Comparison of ENCODE assay signal across 10 mouse cellular contexts in the genomic region with DNA sequence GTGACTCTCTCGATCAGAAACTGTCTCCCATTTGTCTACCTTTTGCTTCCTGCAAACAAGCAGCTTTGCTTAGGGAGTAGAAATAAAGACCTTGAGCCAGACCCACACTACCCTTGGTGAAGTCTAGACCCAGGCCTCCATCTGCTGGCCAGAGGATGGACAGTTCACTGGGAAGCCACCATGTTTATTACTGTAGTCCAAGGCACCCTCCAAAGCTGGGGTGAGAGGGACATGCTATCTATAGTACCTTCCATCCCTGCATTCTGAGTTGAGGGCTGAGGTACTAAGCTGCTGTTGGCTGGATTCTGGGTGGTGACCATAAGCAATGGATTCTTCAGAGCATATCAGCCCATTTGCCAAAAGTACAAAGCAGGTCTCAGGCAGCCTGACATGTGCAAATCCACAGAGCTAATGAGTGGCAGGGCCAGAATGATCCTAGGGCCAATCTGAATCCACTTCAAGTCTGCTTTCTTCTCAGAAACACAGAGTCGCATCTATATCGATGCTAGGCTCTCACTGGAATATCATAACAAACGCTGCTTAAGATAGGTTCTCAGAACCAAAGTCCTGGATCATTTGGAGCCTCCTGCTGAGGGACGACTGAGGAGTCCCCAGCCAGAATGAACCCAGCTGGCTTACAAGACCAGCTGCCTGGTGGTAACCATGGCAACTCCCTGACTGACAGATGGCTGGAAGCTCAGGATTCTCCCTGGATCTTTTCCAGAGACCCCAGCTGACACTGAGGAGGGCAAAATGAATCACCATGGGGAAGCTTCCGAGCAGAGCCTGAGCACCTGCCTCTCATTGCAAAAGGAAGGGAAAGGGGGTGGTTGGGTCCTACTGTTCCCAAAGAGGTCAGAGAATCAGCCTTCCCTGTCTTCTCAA. TPM values are rescaled to one million over a fixed set of nuclear protein-coding genes. Genes with fewer than 3 reads are reported as not detected.
DNase-seq lines count a peak whose midpoint lies in the region; ATAC-seq and TF ChIP-seq lines count a peak whose summit lies in the region.
"Had no signal": no experiment of that assay in that cellular context is flagged by ENCODE, and none has a peak within 500 bp of the region (broad histone marks: within the 10 kb centered on the region; RNA-seq: fewer than 3 reads in every experiment).

No protein-coding gene starts in this region.

- H3K27me3 ChIP-seq in lung, postnatal 0 days (replicated peaks; ENCODE audit: insufficient read depth, low read length): no peaks in the 10 kb centered on the region
- peaks cover 13% of the 10 kb centered on the region; the same call in 1 of the 2 replicates for H3K27me3 ChIP-seq in embryonic facial prominence, embryonic 10.5 days (replicated peaks; ENCODE audit: low read depth, poor library complexity, severe bottlenecking)
- H3K27me3 ChIP-seq in hindbrain, embryonic 15.5 days: no peaks in the 10 kb centered on the region
- H3K27me3 ChIP-seq in midbrain, embryonic 11.5 days (ENCODE audit: control insufficient read depth, insufficient read depth, low read length): no peaks in the 10 kb centered on the region
- H3K27me3 ChIP-seq: limb, embryonic 15.5 days; stomach, embryonic 15.5 days had no signal

- H3K27ac ChIP-seq in lung, postnatal 0 days (ENCODE audit: low read length): no peak overlapping the region
- H3K27ac ChIP-seq in embryonic facial prominence, embryonic 10.5 days (replicated peaks): peak overlapping the region; percentile 67
- peak overlapping the region; percentile 51 for H3K27ac ChIP-seq in hindbrain, embryonic 15.5 days (replicated peaks)
- peak overlapping the region; percentile 92 for H3K27ac ChIP-seq in midbrain, embryonic 11.5 days (ENCODE audit: low read depth, low read length)
- H3K27ac ChIP-seq: limb, embryonic 15.5 days; stomach, embryonic 15.5 days had no signal

- H3K4me1 ChIP-seq in lung, postnatal 0 days (ENCODE audit: insufficient read depth, low read depth, low read length): no peaks in the 10 kb centered on the region
- peaks cover 45% of the 10 kb centered on the region for H3K4me1 ChIP-seq in embryonic facial prominence, embryonic 10.5 days
- H3K4me1 ChIP-seq in hindbrain, embryonic 15.5 days (replicated peaks): peaks cover 34% of the 10 kb centered on the region
- peaks cover 58% of the 10 kb centered on the region for H3K4me1 ChIP-seq in midbrain, embryonic 11.5 days (ENCODE audit: control insufficient read depth, insufficient read depth, low read length)
- H3K4me1 ChIP-seq: stomach, embryonic 15.5 days had no signal

- TF ChIP-seq CTCF in lung, postnatal 0 days (IDR thresholded peaks at IDR 0.05): peak; percentile 34

- no peaks in the 10 kb centered on the region for H3K36me3 ChIP-seq in lung, postnatal 0 days (ENCODE audit: insufficient read depth, low read length)
- H3K36me3 ChIP-seq in embryonic facial prominence, embryonic 10.5 days (replicated peaks): no peaks in the 10 kb centered on the region
- no peaks in the 10 kb centered on the region for H3K36me3 ChIP-seq in hindbrain, embryonic 15.5 days
- H3K36me3 ChIP-seq in midbrain, embryonic 11.5 days (ENCODE audit: control insufficient read depth, insufficient read depth, low read length): no peaks in the 10 kb centered on the region
- H3K36me3 ChIP-seq: limb, embryonic 15.5 days; stomach, embryonic 15.5 days had no signal

- H3K9ac ChIP-seq in lung, postnatal 0 days (replicated peaks; ENCODE audit: low read depth): no peak overlapping the region
- H3K9ac ChIP-seq in hindbrain, embryonic 15.5 days: no peak overlapping the region
- H3K9ac ChIP-seq in midbrain, embryonic 11.5 days (ENCODE audit: low read length): no peak overlapping the region; the same call in 1 of the 2 replicates
- H3K9ac ChIP-seq: limb, embryonic 15.5 days; stomach, embryonic 15.5 days had no signal

- 20% methylated on average over 6 of the region's 6 CpGs for WGBS in lung, postnatal 0 days
- 22% methylated on average over 6 of the region's 6 CpGs for WGBS in embryonic facial prominence, embryonic 10.5 days
- 14% methylated on average over 6 of the region's 6 CpGs for WGBS in hindbrain, embryonic 15.5 days
- WGBS in midbrain, embryonic 11.5 days: 7% methylated on average over 6 of the region's 6 CpGs

- no peak for ATAC-seq in lung, postnatal 0 days
- peak; percentile 90 for ATAC-seq in hindbrain, embryonic 15.5 days (ENCODE audit: low FRiP score, low read depth)
- peak; percentile 90 for ATAC-seq in midbrain, embryonic 11.5 days (ENCODE audit: low FRiP score)
- no peak for ATAC-seq in monocyte, adult 5-6 weeks (replicated peaks; ENCODE audit: insufficient number of reproducible peaks, low FRiP score, low TSS enrichment, poor library complexity, severe bottlenecking)

- no peak overlapping the region for H3K4me2 ChIP-seq in lung, postnatal 0 days (replicated peaks; ENCODE audit: low read depth, low read length)
- 0 out of 2 replicates have a peak overlapping the region, but pooled peaks have one; percentile 12 for H3K4me2 ChIP-seq in hindbrain, embryonic 15.5 days
- no peak overlapping the region for H3K4me2 ChIP-seq in midbrain, embryonic 11.5 days
- H3K4me2 ChIP-seq: limb, embryonic 15.5 days; stomach, embryonic 15.5 days had no signal

- no peak overlapping the region for H3K4me3 ChIP-seq in lung, postnatal 0 days (ENCODE audit: low read depth, low read length)
- no peak overlapping the region for H3K4me3 ChIP-seq in embryonic facial prominence, embryonic 10.5 days
- H3K4me3 ChIP-seq in hindbrain, embryonic 15.5 days: no peak overlapping the region
- no peak overlapping the region for H3K4me3 ChIP-seq in midbrain, embryonic 11.5 days (ENCODE audit: low read depth, low read length)
- H3K4me3 ChIP-seq: limb, embryonic 15.5 days; stomach, embryonic 15.5 days had no signal

- no peak for DNase-seq in lung, postnatal 0 days (ENCODE audit: low spot score)
- DNase-seq in lung, postnatal 25 days (ENCODE audit: low spot score): no peak
- peak; percentile 78 for DNase-seq in embryonic facial prominence, embryonic 10.5 days (ENCODE audit: low spot score)
- DNase-seq in midbrain, embryonic 11.5 days (ENCODE audit: low spot score, missing footprints): peak; percentile 97
- DNase-seq in adrenal gland, adult 18-20 months (ENCODE audit: low spot score in 2 of 2): no peak
- DNase-seq in thymus, postnatal 4 days: no peak

- no peak for TF ChIP-seq EP300 in lung, postnatal 0 days (IDR thresholded peaks at IDR 0.05)

- H3K9me3 ChIP-seq in lung, postnatal 0 days (ENCODE audit: low read length): no peaks in the 10 kb centered on the region
- H3K9me3 ChIP-seq in embryonic facial prominence, embryonic 10.5 days: no peaks in the 10 kb centered on the region
- no peaks in the 10 kb centered on the region for H3K9me3 ChIP-seq in hindbrain, embryonic 15.5 days
- H3K9me3 ChIP-seq in midbrain, embryonic 11.5 days (ENCODE audit: control insufficient read depth, low read length): no peaks in the 10 kb centered on the region
- H3K9me3 ChIP-seq: limb, embryonic 15.5 days; stomach, embryonic 15.5 days had no signal

RNA-seq across cellular contexts. Expression of a gene that starts 59.6 kb away (rescaled TPM):
- 0.02 TPM in 1 of 2 replicates, not detected in the other for polyA plus RNA-seq in lung, postnatal 0 days (2015; fragmentation: Nextera tagmentation; extraction: Ambion mirVana)
- 0.16 and 0.44 TPM in 2 replicates for polyA plus RNA-seq in embryonic facial prominence, embryonic 10.5 days (2016; fragmentation: Nextera tagmentation; extraction: Ambion mirVana)
- 0.17 and 0.38 TPM in 2 replicates for polyA plus RNA-seq in hindbrain, embryonic 15.5 days (2015; fragmentation: Nextera tagmentation; extraction: Ambion mirVana)
- 5.8 and 6.2 TPM in 2 replicates for polyA plus RNA-seq in midbrain, embryonic 11.5 days (2014; fragmentation: Nextera tagmentation; extraction: Ambion mirVana)
- not detected in 3 replicates for total RNA-seq in monocyte, adult 5-6 weeks (2017)
- total RNA-seq in adrenal gland, adult 18-20 months (2021): under 1 TPM; 0.13 to 0.35 TPM

Comparison
In these comparisons a context has a peak if more than half of its experiments do, and no peak if none do; other contexts are left out.
1. ATAC-seq: peak in hindbrain, embryonic 15.5 days (single experiment) and midbrain, embryonic 11.5 days (single experiment); none in lung, postnatal 0 days (single experiment) and monocyte, adult 5-6 weeks (single experiment).
2. DNase-seq: peak in embryonic facial prominence, embryonic 10.5 days (single experiment) and midbrain, embryonic 11.5 days (single experiment); none in lung, postnatal 0 days (single experiment), lung, postnatal 25 days (single experiment), adrenal gland, adult 18-20 months (0 of 2) and thymus, postnatal 4 days (single experiment).